Mouse (Mus musculus): Measurements from ENCODE around the gene Gpr62.
"Not testable (repeated sequence)": the region's sequence is repeated elsewhere in the genome, so short reads cannot be mapped to it uniquely, and the experiment has no call there.

Gene Gpr62

DNA sequence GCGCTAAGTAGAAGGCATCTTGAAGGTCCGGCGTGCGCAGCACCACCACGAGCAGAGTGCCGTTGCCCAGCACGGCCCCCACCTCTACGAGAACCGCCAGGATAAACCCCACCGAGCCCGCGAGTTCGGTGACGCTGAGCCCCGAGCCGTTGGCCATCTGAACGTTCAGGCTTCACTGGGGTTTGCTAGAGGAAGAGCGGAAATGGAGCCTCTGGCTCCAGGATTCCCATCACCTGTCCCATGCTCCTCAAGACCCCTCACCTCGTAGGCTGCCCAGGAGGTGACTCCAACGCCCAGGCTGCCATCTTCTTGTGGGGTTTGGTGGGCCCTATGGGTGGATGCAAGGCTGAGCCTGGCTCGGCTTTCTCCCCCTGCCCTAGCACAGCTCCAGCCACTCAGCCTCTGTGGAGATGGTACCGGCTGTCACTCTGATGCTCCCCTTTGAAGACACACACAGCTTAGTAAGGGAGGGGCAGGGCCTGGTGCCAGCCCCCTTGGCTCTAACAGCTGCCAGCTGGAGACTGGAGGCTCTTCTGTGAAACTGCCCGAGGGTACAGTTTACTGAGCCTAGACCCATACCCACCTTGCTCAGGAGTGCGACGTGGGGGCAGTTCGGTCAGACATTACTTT, at the start of gene Gpr62:
Gene Gpr62 (minus strand): TSS at position 368 of the 630 bp plus-strand sequence.
- peak; percentile 43; the same call in 1 of the 2 replicates for ATAC-seq (ENCODE audit: low TSS enrichment)

DNA sequence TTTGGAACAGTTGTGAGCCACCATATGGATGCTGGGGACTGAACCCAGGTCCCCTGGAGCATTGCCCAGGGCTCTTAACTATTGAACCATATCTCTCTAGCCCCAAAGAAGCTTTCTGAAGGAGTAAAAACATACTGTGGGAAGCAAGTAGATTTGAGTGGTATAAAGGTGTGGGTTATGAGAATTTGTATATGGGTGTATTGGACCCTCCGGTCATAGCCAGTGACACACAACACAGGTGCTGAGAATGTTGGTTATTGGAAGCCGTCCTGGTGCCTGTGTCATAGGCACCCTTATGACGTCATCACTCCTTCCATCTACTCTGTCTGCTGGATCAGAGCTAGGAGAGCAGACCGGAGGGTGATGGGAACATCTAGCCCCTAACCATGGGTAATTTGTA, 48.5 kb upstream of the Gpr62 start, which contains the start of gene Iqcf5:
Gene Iqcf5 (plus strand): TSS at position 301 of the 400 bp plus-strand sequence.
- no peak for ATAC-seq (ENCODE audit: low TSS enrichment)

- ATAC-seq (ENCODE audit: low TSS enrichment), result no peak
Measured at GRCm38 (mm10) chr9:106513566-106513965, 47.8 kb upstream of the Gpr62 start.

GRCm38 (mm10) chr9:106512729-106513450, 47.2 kb upstream of the Gpr62 start:
- peak; percentile 27; the same call in 1 of the 2 replicates for ATAC-seq (ENCODE audit: low TSS enrichment)

- ATAC-seq (ENCODE audit: low TSS enrichment), result no peak; the same call in 1 of the 2 replicates
Measured at GRCm38 (mm10) chr9:106509356-106509755, 43.6 kb upstream of the Gpr62 start.

GRCm38 (mm10) chr9:106504246-106504645, 38.5 kb upstream of the Gpr62 start:
- no peak for ATAC-seq (ENCODE audit: low TSS enrichment)

GRCm38 (mm10) chr9:106501846-106502245, 36.1 kb upstream of the Gpr62 start:
- ATAC-seq (ENCODE audit: low TSS enrichment), result no peak

DNA sequence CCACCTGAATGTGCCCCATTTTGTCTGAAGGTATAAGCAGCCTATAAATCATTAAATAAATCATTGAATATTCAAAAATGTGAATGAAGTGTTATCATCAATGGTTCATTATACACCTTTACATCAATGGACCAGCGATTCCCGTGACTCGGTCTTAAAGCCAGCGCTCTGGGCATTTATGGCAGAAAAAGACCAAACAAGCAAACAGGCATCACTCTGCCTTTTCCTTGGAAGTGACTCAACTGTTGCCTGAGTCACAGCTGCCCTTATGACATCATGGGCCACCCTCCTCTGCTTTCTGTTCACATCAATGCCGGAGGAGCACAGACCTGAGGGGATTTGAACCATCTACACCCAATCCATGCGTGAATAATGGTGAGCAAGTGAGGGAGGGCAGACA, 33.9 kb upstream of the Gpr62 start, which contains the start of gene Iqcf1:
Gene Iqcf1 (plus strand): TSS at position 301 of the 400 bp plus-strand sequence.
- ATAC-seq (ENCODE audit: low TSS enrichment), result no peak

DNA sequence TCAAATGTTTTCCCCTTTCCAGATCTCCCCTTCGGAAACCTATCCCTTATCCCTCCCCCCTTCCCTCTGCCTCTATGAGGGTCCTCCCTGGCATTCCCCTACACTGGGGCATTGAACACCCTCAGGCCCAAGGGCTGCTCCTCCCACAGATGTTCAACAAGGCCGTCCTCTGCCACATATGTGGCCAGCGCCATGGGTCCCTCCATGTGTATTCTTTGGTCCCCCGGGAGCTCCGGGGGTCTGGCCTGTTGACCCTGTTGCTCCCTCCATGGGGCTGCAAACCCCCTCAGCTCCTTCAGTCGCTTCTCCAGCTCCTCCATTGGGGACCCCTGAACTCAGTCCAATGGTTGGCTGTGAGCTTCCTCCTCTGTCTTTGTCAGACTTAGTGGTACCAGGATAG, 21.9 kb upstream of the Gpr62 start:
- ATAC-seq (ENCODE audit: low TSS enrichment), result not testable (repeated sequence)

DNA sequence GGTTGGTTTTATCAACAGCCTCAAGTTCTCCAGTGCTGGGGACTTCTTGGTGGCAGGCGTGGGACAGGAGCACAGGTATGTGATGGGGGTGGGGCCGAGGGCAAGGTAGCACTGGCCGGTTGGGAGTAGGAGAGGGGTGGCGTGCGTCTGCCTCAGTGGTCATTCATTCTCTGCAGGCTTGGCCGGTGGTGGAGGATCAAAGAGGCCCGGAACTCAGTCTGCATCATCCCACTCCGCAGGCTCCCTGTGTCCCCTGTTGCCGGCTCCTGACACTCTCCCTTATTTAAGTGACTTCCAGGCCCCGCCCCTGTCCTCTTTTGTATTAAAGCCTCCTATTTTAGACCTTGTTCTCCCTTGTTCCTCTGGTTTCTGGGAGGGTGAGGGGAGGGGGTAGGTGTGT, 19.3 kb upstream of the Gpr62 start:
- ATAC-seq (ENCODE audit: low TSS enrichment), result no peak

- ATAC-seq (ENCODE audit: low TSS enrichment), result no peak
Measured at GRCm38 (mm10) chr9:106483606-106484005, 17.9 kb upstream of the Gpr62 start.

DNA sequence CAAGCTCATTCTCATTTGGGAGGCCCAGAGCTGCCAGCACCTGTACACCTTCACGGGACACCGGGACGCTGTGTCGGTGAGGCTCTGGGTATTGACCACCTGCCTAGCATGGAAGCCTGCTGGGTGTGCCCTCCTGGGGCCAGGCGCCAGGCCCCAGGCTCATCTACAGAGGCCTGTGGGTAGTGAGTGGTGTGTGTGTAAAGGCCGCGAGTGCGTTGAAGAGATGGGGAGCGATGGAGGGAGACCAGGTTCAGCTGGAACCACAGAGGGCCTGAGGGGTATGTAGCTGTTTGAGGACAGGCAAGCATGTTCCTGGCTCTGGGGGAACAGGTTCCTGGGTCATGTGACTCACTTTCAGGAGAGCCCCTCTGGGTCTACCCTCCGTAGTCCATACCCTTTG, 17.4 kb upstream of the Gpr62 start:
- no peak for ATAC-seq (ENCODE audit: low TSS enrichment)

DNA sequence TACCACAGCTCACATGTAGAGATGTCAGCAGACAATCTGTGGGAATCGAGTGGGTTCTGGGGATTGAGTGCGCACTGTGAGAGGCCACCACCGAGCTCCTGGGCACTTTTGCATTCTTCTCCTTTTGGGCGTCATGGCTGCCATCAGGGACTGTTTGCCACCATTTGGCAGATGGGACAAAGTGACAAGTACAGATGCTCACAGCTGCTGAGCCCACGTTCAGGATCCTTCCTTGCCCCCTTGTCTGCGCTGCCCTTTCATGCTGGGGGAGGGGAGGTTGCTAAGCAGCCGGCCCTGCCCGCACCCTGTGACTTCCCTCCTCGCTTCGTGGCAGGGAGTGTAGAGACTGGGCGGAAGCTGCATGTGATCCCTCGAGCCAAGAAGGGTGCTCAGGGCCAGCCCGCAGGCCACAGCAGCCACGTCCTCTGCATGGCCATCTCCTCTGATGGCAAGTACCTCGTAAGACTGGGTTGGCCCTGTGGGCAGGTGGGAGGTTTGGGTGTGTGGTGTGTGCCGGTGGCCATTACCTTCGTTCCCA, 16.9 kb upstream of the Gpr62 start:
- ATAC-seq (ENCODE audit: low TSS enrichment), result no peak

GRCm38 (mm10) chr9:106481676-106482075, 15.9 kb upstream of the Gpr62 start:
- ATAC-seq (ENCODE audit: low TSS enrichment), result no peak

GRCm38 (mm10) chr9:106481075-106481474, 15.3 kb upstream of the Gpr62 start:
- ATAC-seq (ENCODE audit: low TSS enrichment), result no peak

DNA sequence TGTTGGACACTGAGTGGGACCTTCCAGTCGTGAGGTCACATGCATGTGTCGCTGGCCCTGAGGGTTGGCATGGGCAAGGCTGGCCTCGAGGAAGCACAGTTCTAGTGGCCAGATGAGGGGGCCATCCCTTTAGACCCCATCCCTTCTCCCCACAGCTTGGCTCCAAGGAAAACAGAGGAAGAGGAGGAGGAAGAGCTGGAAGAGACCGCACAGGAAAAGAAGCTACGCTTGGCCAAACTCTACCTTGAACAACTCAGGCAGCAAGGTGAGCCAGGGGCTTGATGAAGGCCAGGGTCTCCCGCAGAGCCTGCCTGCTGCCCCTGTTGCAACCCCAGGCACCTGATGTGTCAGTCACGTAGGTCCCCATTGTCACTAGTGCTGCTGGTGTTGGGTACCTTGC, 14.8 kb upstream of the Gpr62 start:
- no peak for ATAC-seq (ENCODE audit: low TSS enrichment)

GRCm38 (mm10) chr9:106478101-106478500, 12.4 kb upstream of the Gpr62 start:
- no peak for ATAC-seq (ENCODE audit: low TSS enrichment)

- ATAC-seq (ENCODE audit: low TSS enrichment), result no peak
Measured at GRCm38 (mm10) chr9:106477649-106478048, 11.9 kb upstream of the Gpr62 start.

GRCm38 (mm10) chr9:106476924-106477484, 11.3 kb upstream of the Gpr62 start, which contains the start of gene Parp3:
Parp3 (minus strand) TSS chr9:106476949.
- ATAC-seq (ENCODE audit: low TSS enrichment), result peak; percentile 94

GRCm38 (mm10) chr9:106476002-106476923, 10.5 kb upstream of the Gpr62 start:
- peak; percentile 19; the same call in 1 of the 2 replicates for ATAC-seq (ENCODE audit: low TSS enrichment)

- ATAC-seq (ENCODE audit: low TSS enrichment), result no peak
Measured at GRCm38 (mm10) chr9:106475663-106476001, 9.9 kb upstream of the Gpr62 start, which contains the start of gene Rrp9. Rrp9 (plus strand) TSS chr9:106475963.
